Mouse (Mus musculus): ENCODE measurements around the gene Hist1h3e.
"Not testable (repeated sequence)": the region's sequence is repeated elsewhere in the genome, so short reads cannot be mapped to it uniquely, and the experiment has no call there.

Hist1h3e gene

GRCm38 (mm10) chr13:23583387-23584068, 21.4 kb upstream of the Hist1h3e start:
- no peak for DNase-seq (ENCODE audit: extremely low read depth, low read depth)

GRCm38 (mm10) chr13:23582219-23583056, 20.3 kb upstream of the Hist1h3e start:
- DNase-seq (ENCODE audit: extremely low read depth, low read depth), result no peak

- DNase-seq (ENCODE audit: extremely low read depth, low read depth), result peak; percentile 95
Measured at GRCm38 (mm10) chr13:23581408-23582218, 19.4 kb upstream of the Hist1h3e start, which contains the start of gene Hist1h4d. Gene Hist1h4d (plus strand): TSS chr13:23581598.

GRCm38 (mm10) chr13:23577835-23578234, 15.7 kb upstream of the Hist1h3e start:
- DNase-seq (ENCODE audit: extremely low read depth, low read depth), result no peak

GRCm38 (mm10) chr13:23576906-23577639, 14.9 kb upstream of the Hist1h3e start:
- no peak for DNase-seq (ENCODE audit: extremely low read depth, low read depth)

GRCm38 (mm10) chr13:23576351-23576881, 14.2 kb upstream of the Hist1h3e start:
- DNase-seq (ENCODE audit: extremely low read depth, low read depth), result peak; percentile 58

- DNase-seq (ENCODE audit: extremely low read depth, low read depth), result not testable (repeated sequence)
Measured at GRCm38 (mm10) chr13:23575864-23576313, 13.7 kb upstream of the Hist1h3e start.

- peak; percentile 95 for DNase-seq (ENCODE audit: extremely low read depth, low read depth)
Measured at GRCm38 (mm10) chr13:23575271-23575851, 13.2 kb upstream of the Hist1h3e start, which contains the start of gene Hist1h3d. Gene Hist1h3d (plus strand): TSS chr13:23575763.

- DNase-seq (ENCODE audit: extremely low read depth, low read depth), result peak; percentile 56
Measured at GRCm38 (mm10) chr13:23574546-23575170, 12.5 kb upstream of the Hist1h3e start.

- DNase-seq (ENCODE audit: extremely low read depth, low read depth), result peak; percentile 99
Measured at GRCm38 (mm10) chr13:23573898-23574524, 11.8 kb upstream of the Hist1h3e start, which contains the start of the genes Hist1h2bf and Hist1h2ad. Gene Hist1h2bf (minus strand): TSS chr13:23574196. Gene Hist1h2ad (plus strand): TSS chr13:23574381.

GRCm38 (mm10) chr13:23573034-23573897, 11.1 kb upstream of the Hist1h3e start:
- DNase-seq (ENCODE audit: extremely low read depth, low read depth), result not testable (repeated sequence)

- DNase-seq (ENCODE audit: extremely low read depth, low read depth), result peak; percentile 66
Measured at GRCm38 (mm10) chr13:23572218-23573033, 10.3 kb upstream of the Hist1h3e start.

- not testable (repeated sequence) for DNase-seq (ENCODE audit: extremely low read depth, low read depth)
Measured at GRCm38 (mm10) chr13:23571504-23572217, 9.5 kb upstream of the Hist1h3e start.

- DNase-seq (ENCODE audit: extremely low read depth, low read depth), result peak; percentile 99
Measured at GRCm38 (mm10) chr13:23571022-23571503, 8.9 kb upstream of the Hist1h3e start, which contains the start of the genes Hist1h2ae and Hist1h2bg. Gene Hist1h2ae (minus strand): TSS chr13:23571220. Gene Hist1h2bg (plus strand): TSS chr13:23571396.

GRCm38 (mm10) chr13:23570261-23571021, 8.3 kb upstream of the Hist1h3e start:
- DNase-seq (ENCODE audit: extremely low read depth, low read depth), result peak; percentile 63
